Mouse (Mus musculus) lung, postnatal 10 days (tissue): ENCODE data around the gene Olfr448.

Experiments used
- DNase-seq: peaks from one replicate; pipeline ENCODE4 v3.0.0; 2021

Gene Olfr448

GRCm38 (mm10) chr6:42890141-42890540, at the start of gene Olfr448:
TSS of gene Olfr448 (plus strand) at chr6:42890441.
- DNase-seq: no peak

GRCm38 (mm10) chr6:42860222-42860819, 29.9 kb upstream of the Olfr448 start:
- DNase-seq: peak; percentile 71

- no peak for DNase-seq
Measured at GRCm38 (mm10) chr6:42869695-42870094, 20.5 kb upstream of the Olfr448 start.

GRCm38 (mm10) chr6:42876323-42876722, 13.9 kb upstream of the Olfr448 start:
- no peak for DNase-seq

- no peak for DNase-seq
Measured at GRCm38 (mm10) chr6:42900345-42900744, 10.1 kb downstream of the Olfr448 start.

- DNase-seq: no peak
Measured at GRCm38 (mm10) chr6:42908578-42908977, 18.3 kb downstream of the Olfr448 start, which contains the start of gene Olfr447. TSS of gene Olfr447 (plus strand) at chr6:42908878.

GRCm38 (mm10) chr6:42921077-42921476, 30.8 kb downstream of the Olfr448 start, which contains the start of gene Olfr446:
TSS of gene Olfr446 (plus strand) at chr6:42921377.
- no peak for DNase-seq
